Mouse (Mus musculus) embryonic fibroblast, embryonic 13.5 days (primary cell): ENCODE measurements around the gene Pfpl. TPM values are rescaled to one million over a fixed set of nuclear protein-coding genes. Genes with fewer than 3 reads are reported as not detected.

Experiments used
- H3K27ac ChIP-seq: 2 replicates; pipeline ENCODE4 v1.5.1; 2012; ENCODE audit warnings: low read length, control low read depth, inconsistent platforms; ENCODE audit not compliant: insufficient read depth
- H3K4me1 ChIP-seq: 2 replicates; pipeline ENCODE4 v1.6.1; 2011; ENCODE audit warnings: low read length; ENCODE audit not compliant: control insufficient read depth, insufficient read depth
- H3K4me3 ChIP-seq: 2 replicates; pipeline ENCODE4 v1.5.1; 2011; ENCODE audit warnings: mild to moderate bottlenecking, control low read depth, low read length; ENCODE audit not compliant: insufficient read depth
- CTCF ChIP-seq: IDR thresholded peaks from 2 replicates; pipeline ENCODE4 v1.5.1; 2011; ENCODE audit warnings: mild to moderate bottlenecking, control low read depth, low read length, moderate library complexity, borderline replicate concordance; ENCODE audit not compliant: insufficient read depth
- POLR2A ChIP-seq: IDR thresholded peaks from 2 replicates; pipeline ENCODE4 v1.6.1; 2011; ENCODE audit warnings: low read depth, mild to moderate bottlenecking, control low read depth, low read length, moderate library complexity
- polyA plus RNA-seq: library from polyadenylated mRNA; stranded (reverse); fragments of >200 nt; gene quantifications from 2 replicates; pipeline ENCODE4 v1.2.4, GENCODE M21; 2011; ENCODE audit warnings: low read depth; ENCODE audit not compliant: missing spikeins, insufficient read length

The Pfpl gene
- polyA plus RNA-seq, 1 experiment, result not detected

DNA sequence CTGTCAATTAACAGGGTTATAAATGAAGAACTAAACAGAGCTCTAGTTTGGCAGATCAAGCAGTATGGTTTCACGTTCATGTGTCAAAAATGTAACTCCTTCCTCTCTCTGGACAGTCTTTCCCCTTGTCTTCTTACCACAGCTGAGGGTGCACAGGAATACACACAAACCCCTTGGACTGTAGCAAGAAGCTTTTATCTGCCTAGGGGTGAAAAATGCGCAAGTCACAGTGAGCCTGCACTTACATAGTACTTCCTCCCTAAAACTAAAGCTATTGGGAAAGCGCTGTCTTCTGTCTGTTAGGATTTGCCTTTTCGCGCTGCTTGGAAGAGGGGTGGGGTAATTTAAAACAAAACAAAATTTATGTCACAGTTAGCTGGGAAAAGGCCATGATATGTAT is 36.4 kb downstream of the Pfpl start:
- Histone ChIP-seq H3K4me3 (no peak overlapping the region), H3K27ac (peak overlapping the region; percentile 64; the same call in 1 of the 2 replicates), H3K4me1 (peaks cover 4% of the 10 kb centered on the region)
- no peak for TF ChIP-seq POLR2A

- no peak for TF ChIP-seq POLR2A
- no peak for TF ChIP-seq CTCF
- no peak overlapping the region for H3K27ac ChIP-seq
- H3K4me1 ChIP-seq, result peaks cover 4% of the 10 kb centered on the region
- H3K4me3 ChIP-seq, result no peak overlapping the region
Measured at GRCm38 (mm10) chr19:12464674-12465073, 37.0 kb downstream of the Pfpl start.

DNA sequence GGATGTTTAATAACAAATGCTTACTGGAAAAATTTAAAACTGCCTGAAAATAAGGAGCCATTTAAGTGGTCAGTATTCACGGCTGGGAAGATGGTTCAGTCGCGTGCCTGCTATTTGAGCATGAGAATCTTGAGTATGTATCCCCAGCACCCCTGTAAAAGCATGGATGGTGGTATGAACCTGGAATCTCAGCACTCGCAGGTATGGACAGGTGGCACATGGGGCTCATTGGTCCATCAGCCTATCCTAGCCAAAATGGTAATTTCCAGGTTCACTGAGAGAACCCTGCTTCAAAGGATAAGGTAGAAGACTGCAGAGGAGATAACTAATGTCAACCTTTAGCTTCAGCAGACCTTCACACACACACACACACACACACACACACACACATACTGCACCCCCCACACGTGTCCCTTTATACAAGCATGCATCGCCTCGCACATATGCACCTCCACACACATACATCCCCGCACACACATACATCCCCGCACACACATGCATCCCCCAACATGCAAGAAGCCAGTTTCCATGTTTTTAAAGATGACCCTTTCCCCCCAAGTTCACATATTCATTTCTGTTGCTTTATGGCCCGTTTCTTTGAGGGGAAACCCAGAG is 37.9 kb downstream of the Pfpl start:
- Histone ChIP-seq H3K4me3 (no peak overlapping the region), H3K4me1 (peaks cover 4% of the 10 kb centered on the region)
- TF ChIP-seq POLR2A (no peak), CTCF (no peak)

DNA sequence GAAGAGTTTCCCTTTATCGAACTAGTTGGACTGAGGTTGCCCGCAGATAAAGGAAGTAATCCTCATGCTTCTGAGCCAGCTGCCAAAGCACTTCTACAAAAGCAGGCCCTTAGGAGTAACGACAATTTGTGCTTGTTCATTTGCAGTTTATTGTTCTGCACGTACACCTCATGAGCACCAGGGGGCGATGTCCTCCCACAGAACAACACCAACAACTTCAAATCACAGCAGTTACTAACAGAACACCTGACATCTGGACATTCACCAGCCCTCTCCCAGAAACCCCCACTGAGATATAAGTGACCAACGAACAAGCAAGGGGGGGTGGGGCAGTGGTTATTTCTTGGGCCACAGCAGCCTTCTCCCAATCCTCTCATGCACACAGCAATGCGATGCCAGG is 38.5 kb downstream of the Pfpl start:
- peak; percentile 88 for TF ChIP-seq CTCF
- TF ChIP-seq POLR2A, result no peak
- Histone ChIP-seq H3K27ac (no peak overlapping the region), H3K4me1 (peaks cover 4% of the 10 kb centered on the region), H3K4me3 (no peak overlapping the region)

More for the DNA sequence above, 37.9 kb downstream of the Pfpl start:
- no peak overlapping the region for H3K27ac ChIP-seq

- no peak overlapping the region for H3K4me3 ChIP-seq
- TF ChIP-seq CTCF (no peak), POLR2A (no peak)
- H3K4me1 ChIP-seq, result peaks cover 5% of the 10 kb centered on the region
- no peak overlapping the region for H3K27ac ChIP-seq
Measured at GRCm38 (mm10) chr19:12467436-12467835, 39.7 kb downstream of the Pfpl start.

DNA sequence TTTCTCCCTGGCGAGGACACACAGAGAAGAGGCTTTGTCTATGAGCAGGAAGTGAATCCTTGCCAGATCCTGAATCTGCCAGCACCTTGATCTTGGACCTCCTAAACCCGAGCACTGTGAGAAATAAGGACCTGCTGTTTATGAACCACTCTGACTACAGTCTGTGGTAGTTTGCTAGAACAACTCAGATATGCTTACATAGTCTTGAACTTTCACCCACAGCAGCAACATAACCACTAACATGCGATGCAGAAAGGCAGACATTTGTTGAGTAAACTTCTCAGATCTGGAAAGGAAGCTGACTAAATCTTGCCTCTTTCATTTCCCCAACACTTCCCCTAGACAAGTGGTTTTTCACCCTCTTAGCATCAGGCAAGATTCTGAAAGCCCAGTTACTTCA is 44.2 kb downstream of the Pfpl start:
- Histone ChIP-seq H3K4me3 (no peak overlapping the region), H3K27ac (peak overlapping the region; percentile 68), H3K4me1 (peaks cover 24% of the 10 kb centered on the region)
- TF ChIP-seq CTCF, result no peak
- no peak for TF ChIP-seq POLR2A

DNA sequence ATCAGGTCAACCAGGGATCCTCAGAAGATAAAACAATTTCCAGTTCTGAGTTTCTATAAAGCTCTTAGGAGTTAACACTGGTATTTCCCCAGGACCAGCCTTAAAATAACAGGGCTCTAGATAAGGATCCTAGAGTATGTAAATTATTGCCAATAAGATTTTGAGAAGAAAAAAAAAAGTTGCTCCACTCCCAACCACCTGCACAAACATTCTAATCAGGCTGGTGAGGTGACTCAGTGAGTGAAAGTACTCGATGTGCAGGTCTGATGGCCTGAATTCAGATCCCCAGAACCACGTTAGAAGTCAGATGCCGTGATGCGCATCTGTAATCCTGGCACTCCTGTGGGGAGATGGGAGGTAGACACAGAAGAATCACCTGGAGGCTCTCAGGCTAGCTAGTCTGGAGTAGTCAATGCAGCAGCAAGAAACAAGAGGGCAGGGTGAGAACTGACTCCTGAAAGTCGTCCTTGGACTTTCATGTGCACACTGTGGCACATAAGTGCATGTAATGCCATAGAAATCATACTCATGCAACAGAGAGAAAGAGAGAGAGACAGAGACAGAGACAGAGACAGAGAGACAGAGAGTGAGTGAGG is 44.8 kb downstream of the Pfpl start:
- TF ChIP-seq POLR2A, result no peak
- no peak for TF ChIP-seq CTCF
- H3K4me1 ChIP-seq, result peaks cover 26% of the 10 kb centered on the region
- H3K4me3 ChIP-seq, result no peak overlapping the region
- peak overlapping the region; percentile 68 for H3K27ac ChIP-seq

- H3K4me1 ChIP-seq, result peaks cover 26% of the 10 kb centered on the region
- H3K27ac ChIP-seq, result peak overlapping the region; percentile 68
- no peak overlapping the region for H3K4me3 ChIP-seq
- no peak for TF ChIP-seq CTCF
- TF ChIP-seq POLR2A, result no peak; the same call in 1 of the 2 replicates
Measured at GRCm38 (mm10) chr19:12473201-12473641, 45.5 kb downstream of the Pfpl start.

GRCm38 (mm10) chr19:12473951-12474350 is 46.2 kb downstream of the Pfpl start:
- TF ChIP-seq CTCF (no peak), POLR2A (no peak)
- H3K27ac ChIP-seq, result peak overlapping the region; percentile 68
- peaks cover 26% of the 10 kb centered on the region for H3K4me1 ChIP-seq
- H3K4me3 ChIP-seq, result no peak overlapping the region
